Mouse (Mus musculus): Measurements from ENCODE around the gene Proser2. TPM values are rescaled to one million over a fixed set of nuclear protein-coding genes. Genes with fewer than 3 reads are reported as not detected.

The Proser2 gene
- polyA plus RNA-seq, 2 experiments: 1.6 to 3.0 TPM

DNA sequence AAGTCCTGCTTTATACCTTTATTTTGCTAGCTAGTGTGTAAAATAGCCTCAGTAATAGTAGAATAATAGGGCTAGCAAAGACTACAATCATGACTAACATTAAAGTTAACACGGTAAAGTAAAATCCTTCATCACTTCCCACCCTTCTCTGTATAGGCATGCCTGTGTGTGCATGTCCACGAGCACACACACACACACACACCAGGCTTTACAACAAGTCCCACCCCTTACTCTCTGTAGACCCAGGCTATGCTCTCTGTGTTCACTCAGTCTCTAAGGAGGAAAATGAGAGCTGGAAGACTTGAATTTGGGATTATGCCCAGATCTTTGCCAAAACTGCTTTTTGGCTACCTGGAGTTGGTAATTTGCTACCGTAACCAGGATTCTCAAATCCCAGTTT lies 81.0 kb downstream of the Proser2 start:
- H3K36me3 ChIP-seq (replicated peaks; ENCODE audit: control insufficient read depth, insufficient read depth, low read depth): peaks cover 20% of the 10 kb centered on the region
- no peak overlapping the region for H3K4me3 ChIP-seq (ENCODE audit: insufficient read depth in 1 of 2, low read depth in 2 of 2, low read length in 2 of 2)
- H3K4me2 ChIP-seq (ENCODE audit: low read depth): no peak overlapping the region
- no peaks in the 10 kb centered on the region for H3K27me3 ChIP-seq (ENCODE audit: control insufficient read depth, insufficient read depth, low read length)
- DNase-seq (ENCODE audit: low read depth in 3 of 3, low spot score in 3 of 3) (no peak), ATAC-seq (ENCODE audit: insufficient read depth) (no peak)
- H3K27ac ChIP-seq: no peak overlapping the region
- TF ChIP-seq CTCF (IDR thresholded peaks at IDR 0.05; ENCODE audit: low read depth): no peak
- no peak for TF ChIP-seq EP300 (IDR thresholded peaks at IDR 0.05; ENCODE audit: low read depth)
- peaks cover 0 to 7% of the 10 kb centered on the region in 2 experiments; a peak in 2 of 4 replicates for H3K4me1 ChIP-seq (replicated peaks; ENCODE audit: control insufficient read depth in 2 of 2, insufficient read depth in 2 of 2, low read length in 1 of 2)
- H3K9ac ChIP-seq (replicated peaks): no peak overlapping the region
- 80% methylated on average over 3 of the region's 3 CpGs for WGBS (ENCODE audit: insufficient replicate concordance)
- H3K9me3 ChIP-seq (ENCODE audit: control insufficient read depth, low read length): no peaks in the 10 kb centered on the region

DNA sequence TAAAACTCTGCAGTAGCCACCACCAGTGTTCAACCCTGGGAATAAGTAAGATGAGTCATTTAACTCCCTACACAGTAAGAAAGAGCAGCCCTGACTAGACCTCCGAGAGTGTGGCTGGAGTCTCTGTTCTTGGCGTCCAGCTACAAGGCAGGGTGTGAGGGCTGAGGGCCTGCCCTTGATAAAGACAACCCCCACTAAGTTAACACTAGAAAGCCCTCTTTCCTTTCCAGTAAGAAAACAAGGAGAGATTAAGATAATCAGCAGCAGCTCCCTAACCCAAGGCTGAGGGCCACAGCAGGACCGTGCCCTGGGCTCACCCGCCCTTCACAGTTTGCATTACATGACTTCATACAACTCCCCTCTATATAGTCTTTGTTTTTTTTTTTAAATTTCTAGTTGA lies 81.4 kb downstream of the Proser2 start:
- Histone ChIP-seq H3K27ac (no peak overlapping the region), H3K4me3 (ENCODE audit: insufficient read depth in 1 of 2, low read depth in 2 of 2, low read length in 2 of 2) (no peak overlapping the region), H3K27me3 (ENCODE audit: control insufficient read depth, insufficient read depth, low read length) (no peaks in the 10 kb centered on the region), H3K4me2 (ENCODE audit: low read depth) (no peak overlapping the region), H3K36me3 (replicated peaks; ENCODE audit: control insufficient read depth, insufficient read depth, low read depth) (peaks cover 20% of the 10 kb centered on the region), H3K4me1 (replicated peaks; ENCODE audit: control insufficient read depth in 2 of 2, insufficient read depth in 2 of 2, low read length in 1 of 2) (peaks cover 0 to 7% of the 10 kb centered on the region in 2 experiments; a peak in 2 of 4 replicates), H3K9ac (replicated peaks) (no peak overlapping the region), H3K9me3 (ENCODE audit: control insufficient read depth, low read length) (no peaks in the 10 kb centered on the region)
- ATAC-seq (ENCODE audit: insufficient read depth): no peak
- WGBS (ENCODE audit: insufficient replicate concordance): 46% methylated on average over 4 of the region's 4 CpGs
- TF ChIP-seq CTCF (IDR thresholded peaks at IDR 0.05; ENCODE audit: low read depth) (no peak), EP300 (IDR thresholded peaks at IDR 0.05; ENCODE audit: low read depth) (no peak)
- DNase-seq (ENCODE audit: low read depth in 3 of 3, low spot score in 3 of 3): no peak

Other genes starting within 250 kb of the Proser2 start
- 16.9 and 18.1 TPM in 2 replicates for gene Sec61a2, start 234.8 kb downstream of the Proser2 start, polyA plus RNA-seq (2012; rRNA removed)
- 10.3 and 11.5 TPM in 2 replicates for gene Sec61a2, start 234.8 kb downstream of the Proser2 start, polyA plus RNA-seq (2014; fragmentation: Nextera tagmentation; extraction: Ambion mirVana)
- gene Dhtkd1, start 187.4 kb downstream of the Proser2 start, polyA plus RNA-seq (2012; rRNA removed): 2.7 and 2.8 TPM in 2 replicates
- gene Dhtkd1, start 187.4 kb downstream of the Proser2 start, polyA plus RNA-seq (2014; fragmentation: Nextera tagmentation; extraction: Ambion mirVana): 1.6 TPM in 2 replicates
- gene Upf2, start 178.7 kb downstream of the Proser2 start, polyA plus RNA-seq (2012; rRNA removed): 4.5 and 6.8 TPM in 2 replicates
- gene Upf2, start 178.7 kb downstream of the Proser2 start, polyA plus RNA-seq (2014; fragmentation: Nextera tagmentation; extraction: Ambion mirVana): 3.7 and 3.8 TPM in 2 replicates
- gene Echdc3, start 82.8 kb upstream of the Proser2 start, polyA plus RNA-seq (2012; rRNA removed): 7.3 and 8.7 TPM in 2 replicates
- gene Echdc3, start 82.8 kb upstream of the Proser2 start, polyA plus RNA-seq (2014; fragmentation: Nextera tagmentation; extraction: Ambion mirVana): 8.8 and 11.4 TPM in 2 replicates
- 2.4 and 3.3 TPM in 2 replicates for gene Usp6nl, start 192.5 kb upstream of the Proser2 start, polyA plus RNA-seq (2012; rRNA removed)
- 2.8 and 3.0 TPM in 2 replicates for gene Usp6nl, start 192.5 kb upstream of the Proser2 start, polyA plus RNA-seq (2014; fragmentation: Nextera tagmentation; extraction: Ambion mirVana)